Mouse (Mus musculus) thymus, adult 2 months (tissue): ENCODE measurements around the gene Cutc.

ENCODE experiments used
- CTCF ChIP-seq: fragments of 200-500 bp; IDR thresholded peaks from 2 replicates; pipeline ENCODE4 v1.5.1; 2012; ENCODE audit warnings: mild to moderate bottlenecking, control low read depth, low read length, moderate library complexity, borderline replicate concordance; ENCODE audit not compliant: control insufficient read depth, poor library complexity, insufficient read depth; ENCODE audit errors: extremely low read depth
- POLR2A ChIP-seq: fragments of 200-500 bp; IDR thresholded peaks from 2 replicates; pipeline ENCODE4 v1.6.1; 2012; ENCODE audit warnings: mild to moderate bottlenecking, low read length, control low read depth, moderate library complexity; ENCODE audit not compliant: control insufficient read depth, poor library complexity, insufficient read depth; ENCODE audit errors: extremely low read depth

DNA sequence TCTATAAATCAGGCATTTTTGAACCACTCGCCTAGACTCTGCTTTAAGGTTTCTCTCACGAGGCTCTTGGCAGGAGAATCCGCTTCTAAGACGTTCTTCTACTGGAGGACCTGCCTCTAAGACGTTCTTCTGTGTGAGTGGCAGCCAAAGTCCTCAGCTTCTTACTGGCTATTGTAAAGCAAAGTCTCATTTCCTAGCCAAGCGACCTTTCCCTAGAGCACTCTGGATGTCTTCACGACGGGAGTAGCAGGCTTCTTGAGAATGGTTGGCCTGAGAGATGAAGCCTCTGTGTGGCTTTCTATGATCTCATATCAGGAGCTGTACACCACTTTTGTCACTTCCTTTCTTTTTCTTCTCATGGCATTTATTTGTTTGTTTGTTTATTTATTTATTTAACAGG is 42.7 kb downstream of the Cutc start:
- TF ChIP-seq POLR2A (no peak), CTCF (no peak)
